Mouse (Mus musculus): ENCODE measurements around the gene Gm14851. TPM values are rescaled to one million over a fixed set of nuclear protein-coding genes. Genes with fewer than 3 reads are reported as not detected.
"Not testable (repeated sequence)": the region's sequence is repeated elsewhere in the genome, so short reads cannot be mapped to it uniquely, and the experiment has no call there.

Gm14851 gene
- total RNA-seq (2021), result not detected

DNA sequence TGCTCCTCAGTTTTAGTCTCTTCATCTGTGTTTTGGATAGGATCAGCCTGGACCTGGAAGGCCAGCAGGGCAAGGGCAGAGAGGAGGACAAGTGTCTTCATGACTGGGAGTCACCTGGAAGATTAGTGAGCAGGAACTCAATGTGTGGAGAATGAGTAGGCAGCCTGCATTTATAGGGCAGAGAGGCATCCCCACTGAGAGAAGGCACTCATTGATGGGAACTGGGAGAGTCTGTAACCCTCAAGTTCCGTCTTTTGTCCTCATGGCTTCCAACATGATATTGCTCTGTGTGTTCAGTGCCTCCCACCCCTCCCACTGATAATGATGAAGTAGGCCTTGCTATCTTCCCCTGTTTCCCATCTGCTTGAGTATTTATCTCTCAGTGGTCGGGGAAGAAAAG lies at the start of gene Gm14851:
Gene Gm14851, minus strand, starts transcription at position 101 of the 400 bp plus-strand sequence.
- DNase-seq, result not testable (repeated sequence)

DNA sequence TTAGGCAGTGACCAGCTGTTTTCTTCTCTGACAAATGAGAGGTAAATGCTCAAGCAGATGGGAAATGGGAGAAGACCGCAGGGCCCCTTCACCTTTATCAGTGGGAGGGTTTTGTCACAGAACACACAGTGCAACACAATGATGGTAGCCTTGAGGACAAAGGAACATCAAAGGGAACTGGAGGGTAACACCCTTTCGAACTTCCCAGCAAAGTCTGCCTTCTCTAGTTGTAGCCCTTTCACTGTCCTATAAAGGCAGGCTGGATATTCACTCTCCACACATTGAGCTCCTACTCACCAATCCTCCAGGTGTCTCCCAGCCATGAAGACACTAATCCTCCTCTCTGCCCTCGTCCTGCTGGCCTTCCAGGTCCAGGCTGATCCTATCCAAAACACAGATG lies 38.5 kb upstream of the Gm14851 start, which contains the start of gene Defa30:
Gene Defa30, plus strand, starts transcription at position 301 of the 400 bp plus-strand sequence.
- not testable (repeated sequence) for DNase-seq

GRCm38 (mm10) chr8:21093106-21093505 lies 2.7 kb downstream of the Gm14851 start:
- no peak for DNase-seq

DNA sequence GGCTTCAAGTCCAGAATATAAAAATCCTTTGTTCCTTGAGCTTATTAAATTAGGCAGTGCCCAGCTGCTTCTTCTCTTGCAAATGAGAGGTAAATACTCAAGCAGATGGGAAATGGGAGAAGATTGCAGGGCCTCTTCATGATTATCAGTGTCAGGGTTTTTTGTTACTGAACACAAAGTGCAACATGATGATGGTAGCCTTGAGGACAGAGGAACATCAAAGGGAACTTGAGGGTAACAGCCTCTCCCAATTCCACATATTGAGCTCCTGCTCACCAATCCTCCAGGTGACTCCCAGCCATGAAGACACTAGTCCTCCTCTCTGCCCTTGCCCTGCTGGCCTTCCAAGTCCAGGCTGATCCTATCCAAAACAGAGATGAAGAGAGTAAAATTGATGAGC lies 11.7 kb downstream of the Gm14851 start, which contains the start of gene Defa25:
Gene Defa25, plus strand, starts transcription at position 301 of the 400 bp plus-strand sequence.
- DNase-seq, result not testable (repeated sequence)

DNA sequence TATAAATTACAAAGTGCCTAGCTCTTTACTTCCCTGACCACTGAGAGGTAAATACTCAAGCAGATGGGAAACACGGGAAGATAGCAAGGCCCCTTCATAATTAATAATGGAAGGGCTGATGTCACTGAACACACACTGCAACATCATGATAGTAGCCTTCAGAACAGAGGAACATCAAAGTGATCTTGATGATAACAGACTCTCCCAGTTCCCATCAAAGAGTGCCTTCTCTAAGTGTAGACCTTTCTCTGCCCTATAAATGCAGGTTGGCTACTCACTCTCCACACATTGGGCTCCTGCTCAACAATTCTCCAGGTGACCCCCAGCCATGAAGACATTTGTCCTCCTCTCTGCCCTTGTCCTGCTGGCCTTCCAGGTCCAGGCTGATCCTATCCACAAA lies 31.1 kb downstream of the Gm14851 start, which contains the start of gene Defa35:
Gene Defa35, plus strand, starts transcription at position 301 of the 400 bp plus-strand sequence.
- not testable (repeated sequence) for DNase-seq

DNA sequence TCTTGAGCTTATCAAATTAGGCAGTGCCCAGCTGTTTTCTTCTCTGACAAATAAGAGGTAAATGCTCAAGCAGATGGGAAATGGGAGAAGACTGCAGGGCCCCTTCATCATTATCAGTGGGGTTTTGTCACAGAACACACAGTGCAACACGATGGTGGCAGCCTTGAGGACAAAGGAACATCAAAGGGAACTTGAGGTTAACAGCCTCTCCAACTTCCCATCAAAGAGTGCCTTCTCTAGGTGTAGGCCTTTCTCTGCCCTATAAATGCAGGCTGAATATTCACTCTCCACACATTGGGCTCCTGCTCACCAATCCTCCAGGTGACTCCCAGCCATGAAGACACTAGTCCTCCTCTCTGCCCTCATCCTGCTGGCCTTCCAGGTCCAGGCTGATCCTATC lies 41.1 kb downstream of the Gm14851 start, which contains the start of gene Defa23:
Gene Defa23, plus strand, starts transcription at position 301 of the 400 bp plus-strand sequence.
- not testable (repeated sequence) for DNase-seq

Other genes starting within 250 kb of the Gm14851 start
- gene Defb33, start 203.4 kb downstream of the Gm14851 start, total RNA-seq (2021), result not detected
- not detected for gene Gm15056, start 193.4 kb downstream of the Gm14851 start, total RNA-seq (2021)
- gene Gm6040, start 174.0 kb downstream of the Gm14851 start, total RNA-seq (2021), result not detected
- not detected for gene AY761185, start 151.3 kb downstream of the Gm14851 start, total RNA-seq (2021)
- not detected for gene Defa21, start 70.5 kb downstream of the Gm14851 start, total RNA-seq (2021)
- not detected for gene Defa23, start 41.0 kb downstream of the Gm14851 start, total RNA-seq (2021)
- not detected for gene Defa35, start 31.0 kb downstream of the Gm14851 start, total RNA-seq (2021)
- gene Defa25, start 11.6 kb downstream of the Gm14851 start, total RNA-seq (2021), result not detected
- not detected for gene Defa30, start 38.6 kb upstream of the Gm14851 start, total RNA-seq (2021)
- gene Defa22, start 66.2 kb upstream of the Gm14851 start, total RNA-seq (2021), result not detected
- gene Defa31, start 95.6 kb upstream of the Gm14851 start, total RNA-seq (2021), result not detected
- not detected for gene Gm15293, start 105.5 kb upstream of the Gm14851 start, total RNA-seq (2021)
- gene Gm15292, start 153.7 kb upstream of the Gm14851 start, total RNA-seq (2021), result not detected
- gene Defa27, start 219.5 kb upstream of the Gm14851 start, total RNA-seq (2021), result not detected
- not detected for gene Defa29, start 231.0 kb upstream of the Gm14851 start, total RNA-seq (2021)

All from layer of hippocampus, postnatal 36 days (tissue).